25 mouse cellular contexts compared by ENCODE assay signal in genomic region chr7:5074984-5075383, GRCm38 (mm10). TPM values are rescaled to one million over a fixed set of nuclear protein-coding genes. Genes with fewer than 3 reads are reported as not detected.
"Had no signal": no experiment of that assay in that cellular context is flagged by ENCODE, and none has a peak within 500 bp of the region (broad histone marks: within the 10 kb centered on the region; RNA-seq: fewer than 3 reads in every experiment).

No protein-coding gene starts in this region.

- DNase-seq: lung, adult 18-20 months; lung, embryonic 14.5 days; lung, postnatal 10 days; lung, postnatal 4 days; midbrain, embryonic 14.5 days; retina, postnatal 1 day; right cerebral cortex, adult 18-20 months; right cerebral cortex, postnatal 25 days; right cerebral cortex, postnatal 4 days; spleen, adult 18-20 months; thymus, adult 18-20 months; thymus, postnatal 14 days; thymus, postnatal 36 days had no signal

- H3K4me2 ChIP-seq: lung, embryonic 14.5 days; midbrain, embryonic 12.5 days; neural tube, embryonic 13.5 days; neural tube, embryonic 15.5 days had no signal

- H3K27ac ChIP-seq: midbrain, embryonic 10.5 days; midbrain, embryonic 12.5 days; neural tube, embryonic 13.5 days; neural tube, embryonic 15.5 days had no signal

- H3K9ac ChIP-seq: lung, embryonic 14.5 days; midbrain, embryonic 12.5 days; neural tube, embryonic 13.5 days; neural tube, embryonic 15.5 days had no signal

- H3K9me3 ChIP-seq: midbrain, embryonic 10.5 days; midbrain, embryonic 12.5 days; neural tube, embryonic 13.5 days; neural tube, embryonic 15.5 days had no signal

- H3K4me3 ChIP-seq: midbrain, embryonic 10.5 days; midbrain, embryonic 12.5 days; myocyte; neural tube, embryonic 13.5 days; neural tube, embryonic 15.5 days had no signal

- H3K27me3 ChIP-seq: midbrain, embryonic 12.5 days; neural tube, embryonic 13.5 days; neural tube, embryonic 15.5 days had no signal

- ATAC-seq: midbrain, embryonic 16.5 days had no signal

- H3K4me1 ChIP-seq: midbrain, embryonic 12.5 days; neural tube, embryonic 15.5 days had no signal

RNA-seq across cellular contexts. Expression of gene 4632433K11Rik, which starts 41.1 kb away (rescaled TPM):
- polyA plus RNA-seq: lung, embryonic 14.5 days; lung, embryonic 16.5 days; midbrain, embryonic 10.5 days; midbrain, embryonic 12.5 days; midbrain, embryonic 14.5 days; midbrain, embryonic 16.5 days; myocyte; neural tube, embryonic 11.5 days; neural tube, embryonic 13.5 days; neural tube, embryonic 15.5 days; small intestine, adult 2 months; stomach, embryonic 14.5 days; stomach, embryonic 16.5 days; thymus, postnatal 0 days had no signal
